Mouse (Mus musculus) lung, postnatal 0 days (tissue): Measurements from ENCODE around the gene 4632433K11Rik. TPM values are rescaled to one million over a fixed set of nuclear protein-coding genes. Genes with fewer than 3 reads are reported as not detected.
"Not testable (repeated sequence)": the region's sequence is repeated elsewhere in the genome, so short reads cannot be mapped to it uniquely, and the experiment has no call there.

Experiments used
- ATAC-seq: fragments of 200-750 bp; cut with Nextera tagmentation; 2 replicates; pipeline ENCODE4 v1.8.0; 2017; ENCODE audit warnings: moderate library complexity
- DNase-seq: peaks from one replicate; pipeline ENCODE4 v3.0.0-alpha.2; 2016; ENCODE audit warnings: low spot score
- H3K27ac ChIP-seq: fragments of 300-500 bp; sonication (generic); 2 replicates; pipeline ENCODE4 v1.5.1; 2014; ENCODE audit warnings: antibody characterized with exemption, mild to moderate bottlenecking, low read length, mixed read lengths
- H3K27me3 ChIP-seq: fragments of 300-500 bp; sonication (generic); replicated peaks from 2 replicates; pipeline ENCODE4 v1.6.1; 2014; ENCODE audit warnings: low read length, mixed read lengths; ENCODE audit not compliant: insufficient read depth
- H3K36me3 ChIP-seq: fragments of 300-500 bp; sonication (generic); 2 replicates; pipeline ENCODE4 v1.6.1; 2014; ENCODE audit warnings: low read length, mixed read lengths; ENCODE audit not compliant: insufficient read depth
- H3K4me1 ChIP-seq: fragments of 300-500 bp; sonication (generic); 2 replicates; pipeline ENCODE4 v1.6.1; 2014; ENCODE audit warnings: antibody characterized with exemption, low read depth, low read length, mixed read lengths; ENCODE audit not compliant: insufficient read depth
- H3K4me2 ChIP-seq: fragments of 300-500 bp; sonication (generic); replicated peaks from 2 replicates; pipeline ENCODE4 v1.6.1; 2014; ENCODE audit warnings: low read depth, mild to moderate bottlenecking, low read length, moderate library complexity, mixed read lengths
- H3K4me3 ChIP-seq: fragments of 300-500 bp; sonication (generic); 2 replicates; pipeline ENCODE4 v1.5.1; 2014; ENCODE audit warnings: low read depth, low read length
- H3K9ac ChIP-seq: fragments of 300-500 bp; sonication (generic); replicated peaks from 2 replicates; pipeline ENCODE4 v1.6.1; 2014; ENCODE audit warnings: low read depth, mild to moderate bottlenecking
- H3K9me3 ChIP-seq: fragments of 300-500 bp; sonication (generic); 2 replicates; pipeline ENCODE4 v1.6.1; 2016; ENCODE audit warnings: low read length, mixed read lengths
- CTCF ChIP-seq: IDR thresholded peaks from 2 replicates; pipeline ENCODE4 v1.5.1; 2016; ENCODE audit warnings: antibody characterized with exemption, mild to moderate bottlenecking
- EP300 ChIP-seq: IDR thresholded peaks from 2 replicates; pipeline ENCODE4 v1.6.1; 2016; ENCODE audit warnings: antibody characterized with exemption, mild to moderate bottlenecking, control low read depth
- WGBS: fragments of 180-500 bp; shearing (Covaris S2); extraction: QIAGEN DNeasy Blood & Tissue Kit; methylation state at CpG from one replicate; pipeline ENCODE4 v1.1.7; 2014; 5-methylcytosine and 5-hydroxymethylcytosine counted together
- polyA plus RNA-seq: library from polyadenylated mRNA; unstranded; fragments of >200 nt; fragmentation: Nextera tagmentation; extraction: Ambion mirVana; gene quantifications from 2 replicates; pipeline ENCODE4 v1.2.1, GENCODE M21; 2015

Gene 4632433K11Rik
- polyA plus RNA-seq, 1 experiment from 2014 or later: not detected

DNA sequence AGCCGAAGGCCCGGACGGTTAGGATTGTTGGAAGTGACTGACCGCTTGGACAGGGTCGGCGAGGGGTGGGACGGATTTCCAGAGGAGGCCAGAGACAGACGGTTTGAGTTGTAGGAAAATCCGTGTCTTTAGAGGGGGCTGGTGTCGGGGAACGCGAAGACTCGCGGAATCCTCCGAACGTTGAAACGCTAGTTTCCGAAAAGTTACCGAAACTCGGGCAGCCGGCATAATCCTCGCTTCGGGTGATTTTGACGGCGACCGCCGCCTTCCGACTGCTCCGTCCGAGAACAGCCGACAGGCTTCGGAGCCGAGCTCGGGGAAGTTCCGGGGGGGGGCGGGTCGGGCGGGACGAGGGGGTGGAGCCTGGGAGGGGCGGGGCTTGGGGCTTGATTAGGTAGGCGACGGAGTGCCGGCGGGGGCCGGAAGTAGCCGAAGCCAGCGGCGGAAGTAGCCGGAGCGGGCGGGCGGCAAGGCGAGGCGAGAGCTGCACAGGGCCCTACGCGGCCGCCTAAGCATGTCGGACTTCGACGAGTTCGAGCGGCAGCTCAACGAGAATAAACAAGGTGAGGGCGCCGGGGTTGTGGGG lies 27.9 kb downstream of the 4632433K11Rik start, which contains the start of gene U2af2:
Gene U2af2 (plus strand): TSS at position 370 of the 586 bp plus-strand sequence.
- TF ChIP-seq CTCF (no peak; the same call in 1 of the 2 replicates), EP300 (no peak)
- Histone ChIP-seq H3K36me3 (no peaks in the 10 kb centered on the region), H3K27ac (peak within 1 kb of the TSS; percentile 100), H3K4me2 (peak within 1 kb of the TSS; percentile 91), H3K9me3 (no peaks in the 10 kb centered on the region), H3K4me1 (peaks cover 11% of the 10 kb centered on the region; the same call in 1 of the 2 replicates), H3K4me3 (peak within 1 kb of the TSS; percentile 76), H3K27me3 (peaks cover 15% of the 10 kb centered on the region), H3K9ac (peak within 1 kb of the TSS; percentile 96)
- under 1% methylated on average over 36 of the region's 65 CpGs for WGBS
- peak; percentile 84 for ATAC-seq
- peak; percentile 97 for DNase-seq

DNA sequence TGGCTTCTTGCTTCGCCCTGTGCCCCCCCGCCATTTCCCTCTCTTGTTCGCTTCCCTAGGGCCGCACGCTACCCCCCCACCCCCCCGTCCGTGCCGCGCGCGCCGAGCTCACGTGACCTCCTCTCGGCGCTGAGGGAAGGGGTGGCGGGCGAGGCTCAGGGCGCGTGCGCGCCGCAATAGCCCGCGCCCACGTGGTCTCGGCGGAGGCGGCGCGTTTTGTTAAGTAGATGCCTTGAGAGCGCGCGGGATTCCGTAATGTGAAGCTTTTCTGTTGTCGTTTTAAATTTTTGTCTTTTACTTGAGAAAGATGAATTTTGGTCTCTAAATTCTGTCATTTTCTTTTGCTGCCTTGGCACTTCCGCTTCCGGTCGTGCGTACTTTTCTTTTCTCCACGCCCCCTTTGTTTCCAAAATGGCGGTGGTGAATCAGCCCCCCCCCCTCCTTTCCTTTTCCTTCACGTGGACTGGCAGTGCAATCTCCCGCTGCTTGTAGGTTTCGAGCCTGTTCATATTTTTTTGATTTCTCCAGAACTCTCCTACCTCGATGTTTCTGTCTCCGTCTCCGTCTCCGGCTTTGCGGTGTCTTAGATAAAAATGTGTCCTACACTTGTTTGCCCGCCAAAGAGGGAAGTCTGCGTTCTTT lies 28.6 kb downstream of the 4632433K11Rik start:
- Histone ChIP-seq H3K9me3 (no peaks in the 10 kb centered on the region), H3K27me3 (peaks cover 9% of the 10 kb centered on the region), H3K4me1 (peaks cover 11% of the 10 kb centered on the region; the same call in 1 of the 2 replicates), H3K27ac (peak overlapping the region; percentile 100), H3K4me3 (peak overlapping the region; percentile 76), H3K36me3 (no peaks in the 10 kb centered on the region), H3K9ac (peak overlapping the region; percentile 96), H3K4me2 (peak overlapping the region; percentile 91)
- DNase-seq: peak; percentile 93
- TF ChIP-seq CTCF (no peak), EP300 (0 out of 2 replicates have a peak, but pooled peaks have one; percentile 11)
- peak; percentile 54 for ATAC-seq
- WGBS: 4% methylated on average over 40 of the region's 51 CpGs

DNA sequence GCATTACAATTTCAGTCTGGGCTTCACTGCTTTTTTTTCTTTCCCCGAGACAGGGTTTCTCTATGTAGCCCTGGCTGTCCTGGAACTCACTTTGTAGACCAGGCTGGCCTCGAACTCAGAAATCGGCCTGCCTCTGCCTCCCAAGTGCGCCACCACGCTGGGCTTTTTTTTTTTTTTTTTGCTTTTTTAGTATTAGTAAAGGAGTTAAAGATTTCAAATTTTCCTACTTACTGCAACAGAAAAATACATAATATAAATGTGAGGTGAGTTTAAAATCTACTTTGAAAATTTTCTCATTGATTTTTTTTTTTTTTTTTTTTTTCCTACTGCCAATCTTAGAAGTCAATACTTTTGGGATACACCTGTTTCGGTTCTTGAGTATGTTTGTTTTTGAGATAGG lies 31.0 kb downstream of the 4632433K11Rik start:
- Histone ChIP-seq H3K27ac (no peak overlapping the region), H3K27me3 (no peaks in the 10 kb centered on the region), H3K36me3 (peaks cover 5% of the 10 kb centered on the region; the same call in 1 of the 2 replicates), H3K4me2 (no peak overlapping the region), H3K9ac (no peak overlapping the region), H3K9me3 (no peaks in the 10 kb centered on the region), H3K4me1 (peaks cover 11% of the 10 kb centered on the region; the same call in 1 of the 2 replicates), H3K4me3 (no peak overlapping the region)
- 93% methylated on average over 6 of the region's 6 CpGs for WGBS
- no peak for ATAC-seq
- TF ChIP-seq EP300 (no peak), CTCF (no peak)
- no peak for DNase-seq

DNA sequence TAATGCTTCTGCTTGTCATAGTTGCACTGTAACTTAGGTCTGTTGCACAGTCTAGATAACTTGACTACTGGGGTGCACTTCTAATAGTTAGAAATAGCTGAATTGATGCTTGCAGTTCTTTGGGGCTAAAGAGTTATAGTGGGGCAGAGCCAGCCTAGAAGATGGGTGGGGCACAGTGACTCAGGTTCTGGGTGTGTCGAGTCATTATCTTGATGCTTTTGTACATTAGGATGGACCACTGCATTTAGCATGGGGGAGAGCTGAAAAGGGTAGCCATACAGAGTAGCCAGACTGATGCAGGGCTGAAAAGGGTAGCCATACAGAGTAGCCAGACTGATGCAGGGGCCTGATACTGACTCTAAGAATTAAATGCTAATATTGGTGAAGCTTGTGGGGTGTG lies 39.7 kb downstream of the 4632433K11Rik start:
- Histone ChIP-seq H3K4me3 (no peak overlapping the region), H3K27ac (no peak overlapping the region), H3K36me3 (peaks cover 45% of the 10 kb centered on the region), H3K9ac (no peak overlapping the region), H3K9me3 (no peaks in the 10 kb centered on the region), H3K27me3 (no peaks in the 10 kb centered on the region), H3K4me2 (no peak overlapping the region), H3K4me1 (no peaks in the 10 kb centered on the region)
- DNase-seq (no peak), ATAC-seq (no peak)
- WGBS: 69% methylated on average over 1 of the region's 1 CpGs
- TF ChIP-seq CTCF (no peak), EP300 (no peak)

DNA sequence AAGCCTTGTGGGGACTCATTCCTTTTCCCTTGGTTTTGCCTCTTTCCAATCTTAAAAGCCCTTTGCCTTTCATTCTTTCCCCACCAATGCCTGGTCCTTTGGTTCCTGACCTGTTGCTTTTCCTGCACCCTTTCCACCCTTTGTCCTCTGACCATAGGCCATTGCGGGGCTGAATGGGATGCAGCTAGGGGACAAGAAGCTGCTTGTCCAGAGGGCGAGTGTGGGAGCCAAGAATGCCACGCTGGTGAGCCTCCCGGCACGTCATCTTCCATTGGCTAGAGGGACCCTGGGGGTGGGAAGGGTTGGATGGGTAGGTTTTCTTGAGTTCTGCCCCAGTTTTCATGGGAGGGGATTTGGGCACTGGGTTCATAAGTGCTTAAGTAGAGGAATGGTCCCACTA lies 41.1 kb downstream of the 4632433K11Rik start:
- ATAC-seq (no peak), DNase-seq (no peak)
- no peak overlapping the region for H3K27ac ChIP-seq
- TF ChIP-seq CTCF (no peak), EP300 (no peak)
- WGBS: 91% methylated on average over 5 of the region's 5 CpGs
- no peak overlapping the region for H3K4me2 ChIP-seq
- peaks cover 45% of the 10 kb centered on the region for H3K36me3 ChIP-seq
- no peak overlapping the region for H3K4me3 ChIP-seq
- H3K9ac ChIP-seq: no peak overlapping the region
- H3K4me1 ChIP-seq: no peaks in the 10 kb centered on the region
- H3K9me3 ChIP-seq: no peaks in the 10 kb centered on the region
- H3K27me3 ChIP-seq: no peaks in the 10 kb centered on the region

DNA sequence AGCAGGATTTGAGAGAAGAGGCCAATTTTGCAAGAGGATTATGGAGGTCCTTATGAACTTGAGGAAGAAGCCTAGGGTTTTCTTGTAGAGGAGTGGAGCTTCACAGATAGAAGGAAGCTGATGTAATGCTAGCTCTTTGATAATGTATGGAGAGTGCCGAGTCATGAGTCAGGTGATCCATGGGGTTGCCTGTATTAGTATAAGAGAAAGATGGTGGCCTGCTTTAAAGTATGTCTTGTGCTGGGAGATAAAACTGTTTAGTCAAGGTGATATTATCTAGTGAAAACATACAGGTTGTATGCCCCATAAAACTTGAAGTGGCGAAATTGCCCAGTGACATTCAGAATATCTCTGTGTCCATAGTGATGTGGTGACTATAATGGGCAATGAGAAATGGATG lies 43.0 kb downstream of the 4632433K11Rik start:
- no peaks in the 10 kb centered on the region for H3K27me3 ChIP-seq
- peaks cover 7% of the 10 kb centered on the region for H3K4me1 ChIP-seq
- H3K4me3 ChIP-seq: no peak overlapping the region
- no peak overlapping the region for H3K4me2 ChIP-seq
- WGBS: 82% methylated on average over 2 of the region's 2 CpGs
- no peak overlapping the region for H3K27ac ChIP-seq
- DNase-seq: no peak
- H3K9ac ChIP-seq: no peak overlapping the region
- no peak for ATAC-seq
- TF ChIP-seq EP300: no peak
- TF ChIP-seq CTCF: no peak
- H3K36me3 ChIP-seq: peaks cover 34% of the 10 kb centered on the region; the same call in 1 of the 2 replicates
- no peaks in the 10 kb centered on the region for H3K9me3 ChIP-seq

DNA sequence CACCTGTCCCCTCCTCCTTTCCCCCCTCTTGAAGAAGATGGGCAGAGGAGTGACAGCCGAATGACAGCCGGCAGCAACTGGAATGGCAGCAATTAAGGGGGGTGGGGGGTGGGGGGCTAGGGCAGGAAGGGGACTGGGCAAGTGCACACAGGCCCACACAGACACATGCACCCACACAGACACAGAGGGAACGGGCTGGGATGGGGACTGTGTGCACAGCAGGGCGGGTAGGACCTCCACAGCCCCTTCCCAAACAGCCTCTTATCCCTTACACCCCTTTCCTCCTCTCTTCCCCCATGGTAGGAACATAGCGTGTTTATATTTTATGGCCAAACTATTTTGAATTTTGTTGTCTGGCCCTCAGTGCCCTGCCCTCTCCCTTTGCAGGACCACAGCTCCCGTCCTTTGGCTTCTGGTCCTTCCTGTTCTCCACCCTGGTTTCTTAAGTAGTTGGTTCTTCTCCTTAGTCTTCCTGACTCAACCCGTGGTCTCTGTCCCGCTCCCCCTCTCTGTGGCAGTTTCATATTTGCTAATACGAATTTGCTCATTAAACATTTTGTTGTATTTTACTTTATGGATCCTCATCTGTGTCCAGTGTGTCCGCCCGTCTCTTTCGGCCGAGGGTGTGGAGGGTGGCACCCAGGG lies 45.6 kb downstream of the 4632433K11Rik start:
- not testable (repeated sequence) for DNase-seq, H3K27me3 ChIP-seq, H3K4me1 ChIP-seq, H3K9me3 ChIP-seq, ATAC-seq
- peak overlapping the region; percentile 70 for H3K4me2 ChIP-seq
- WGBS: 22% methylated on average over 7 of the region's 13 CpGs
- H3K9ac ChIP-seq: 0 out of 2 replicates have a peak overlapping the region, but pooled peaks have one; percentile 34
- H3K36me3 ChIP-seq: peaks cover 16% of the 10 kb centered on the region; the same call in 1 of the 2 replicates
- H3K27ac ChIP-seq: peak overlapping the region; percentile 90
- peak overlapping the region; percentile 69 for H3K4me3 ChIP-seq
